Mouse (Mus musculus) midbrain, embryonic 11.5 days (tissue): ENCODE data around the gene Shisa7. TPM values are rescaled to one million over a fixed set of nuclear protein-coding genes. Genes with fewer than 3 reads are reported as not detected.
"Not testable (repeated sequence)": the region's sequence is repeated elsewhere in the genome, so short reads cannot be mapped to it uniquely, and the experiment has no call there.

Source experiments
- ATAC-seq: fragments of 200-750 bp; cut with Nextera tagmentation; 2 replicates; pipeline ENCODE4 v1.8.0; 2017; ENCODE audit warnings: moderate TSS enrichment, moderate library complexity; ENCODE audit not compliant: low FRiP score
- DNase-seq: peaks from one replicate; pipeline ENCODE4 v3.0.0; 2015; ENCODE audit warnings: low spot score; ENCODE audit errors: missing footprints
- H3K27ac ChIP-seq: fragments of 300-500 bp; sonication (generic); 2 replicates; pipeline ENCODE4 v1.5.1; 2014; ENCODE audit warnings: low read depth, low read length
- H3K27me3 ChIP-seq: fragments of 300-500 bp; sonication (generic); 2 replicates; pipeline ENCODE4 v1.6.1; 2014; ENCODE audit warnings: mild to moderate bottlenecking, low read length, moderate library complexity, mixed read lengths; ENCODE audit not compliant: control insufficient read depth, insufficient read depth
- H3K36me3 ChIP-seq: fragments of 300-500 bp; sonication (generic); 2 replicates; pipeline ENCODE4 v1.6.1; 2014; ENCODE audit warnings: mild to moderate bottlenecking, low read length, moderate library complexity, mixed read lengths; ENCODE audit not compliant: control insufficient read depth, insufficient read depth
- H3K4me1 ChIP-seq: fragments of 300-500 bp; sonication (generic); 2 replicates; pipeline ENCODE4 v1.6.1; 2014; ENCODE audit warnings: low read length; ENCODE audit not compliant: control insufficient read depth, insufficient read depth
- H3K4me2 ChIP-seq: fragments of 300-500 bp; sonication (generic); 2 replicates; pipeline ENCODE4 v1.6.1; 2014; ENCODE audit warnings: mild to moderate bottlenecking, moderate library complexity
- H3K4me3 ChIP-seq: fragments of 300-500 bp; sonication (generic); 2 replicates; pipeline ENCODE4 v1.5.1; 2014; ENCODE audit warnings: low read depth, low read length
- H3K9ac ChIP-seq: fragments of 300-500 bp; sonication (generic); 2 replicates; pipeline ENCODE4 v1.6.1; 2014; ENCODE audit warnings: low read length
- H3K9me3 ChIP-seq: fragments of 300-500 bp; sonication (generic); 2 replicates; pipeline ENCODE4 v1.6.1; 2016; ENCODE audit warnings: low read length; ENCODE audit not compliant: control insufficient read depth
- WGBS: fragments of 180-500 bp; shearing (Covaris S2); extraction: QIAGEN DNeasy Blood & Tissue Kit; methylation state at CpG from one replicate; pipeline ENCODE4 v1.1.7; 2014; 5-methylcytosine and 5-hydroxymethylcytosine counted together
- polyA plus RNA-seq: library from polyadenylated mRNA; unstranded; fragments of >200 nt; fragmentation: Nextera tagmentation; extraction: Ambion mirVana; gene quantifications from 2 replicates; pipeline ENCODE4 v1.2.1, GENCODE M21; 2014

Gene Shisa7
- polyA plus RNA-seq, 1 experiment from 2014 or later, result 2.4 TPM

DNA sequence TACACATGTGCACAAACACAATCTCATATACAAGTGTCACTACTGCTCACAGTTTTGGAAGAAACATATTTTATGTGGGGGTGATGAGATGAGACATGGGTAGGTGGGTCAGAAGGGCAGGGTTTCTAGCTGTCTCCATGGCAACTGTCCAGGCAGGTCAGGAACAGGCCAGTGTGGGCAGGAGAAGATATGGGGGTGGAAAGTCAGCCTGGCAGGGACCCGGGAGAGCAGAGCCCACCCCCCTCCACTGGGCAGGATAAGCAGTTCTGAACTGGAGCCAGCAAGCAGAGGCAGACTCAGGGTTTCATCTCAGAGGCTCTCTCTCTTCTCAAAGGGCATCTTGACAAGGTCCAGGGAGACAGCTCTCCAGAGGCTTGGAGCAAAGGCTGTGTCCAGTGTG, 6.9 kb downstream of the Shisa7 start:
- 18% methylated on average over 1 of the region's 1 CpGs for WGBS
- H3K27ac ChIP-seq, result no peak overlapping the region
- H3K9me3 ChIP-seq, result no peaks in the 10 kb centered on the region

DNA sequence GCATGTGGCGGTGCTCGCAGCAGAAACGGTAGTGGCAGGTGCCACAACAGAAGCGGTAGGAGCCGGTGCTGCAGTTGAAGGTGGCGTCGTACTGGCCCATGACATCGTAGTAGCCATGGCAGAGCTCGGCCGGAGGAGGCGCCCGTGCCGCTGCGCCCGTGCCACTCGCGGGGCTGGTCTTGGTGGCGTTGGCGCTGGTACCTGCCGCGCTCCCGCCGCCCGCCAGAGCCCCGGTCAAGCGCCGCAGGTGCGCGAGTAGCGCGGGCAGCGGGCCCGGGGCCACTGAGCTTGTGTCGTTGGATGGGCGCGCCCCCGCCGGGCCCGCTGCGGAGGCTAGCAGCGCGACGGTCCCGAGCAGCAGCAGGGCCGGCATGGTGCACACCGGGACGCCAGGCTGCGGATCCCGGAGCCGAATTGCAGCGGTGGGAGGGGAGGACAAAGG, 8.1 kb downstream of the Shisa7 start:
- DNase-seq (peak; percentile 94), ATAC-seq (peak; percentile 92)
- H3K36me3 ChIP-seq, result no peaks in the 10 kb centered on the region
- H3K4me1 ChIP-seq, result peaks cover 6% of the 10 kb centered on the region; the same call in 1 of the 2 replicates
- H3K4me2 ChIP-seq, result peak overlapping the region; percentile 87
- peak overlapping the region; percentile 53 for H3K4me3 ChIP-seq
- WGBS, result under 1% methylated on average over 51 of the region's 51 CpGs
- peak overlapping the region; percentile 66 for H3K9ac ChIP-seq
- no peak overlapping the region for H3K27ac ChIP-seq
- no peaks in the 10 kb centered on the region for H3K9me3 ChIP-seq
- H3K27me3 ChIP-seq, result peaks cover 21% of the 10 kb centered on the region

More for the DNA sequence above, 6.9 kb downstream of the Shisa7 start:
- Histone ChIP-seq H3K4me1 (peaks cover 6% of the 10 kb centered on the region), H3K4me3 (no peak overlapping the region), H3K9ac (no peak overlapping the region), H3K27me3 (peaks cover 26% of the 10 kb centered on the region), H3K36me3 (no peaks in the 10 kb centered on the region), H3K4me2 (no peak overlapping the region)
- DNase-seq (no peak), ATAC-seq (no peak)

DNA sequence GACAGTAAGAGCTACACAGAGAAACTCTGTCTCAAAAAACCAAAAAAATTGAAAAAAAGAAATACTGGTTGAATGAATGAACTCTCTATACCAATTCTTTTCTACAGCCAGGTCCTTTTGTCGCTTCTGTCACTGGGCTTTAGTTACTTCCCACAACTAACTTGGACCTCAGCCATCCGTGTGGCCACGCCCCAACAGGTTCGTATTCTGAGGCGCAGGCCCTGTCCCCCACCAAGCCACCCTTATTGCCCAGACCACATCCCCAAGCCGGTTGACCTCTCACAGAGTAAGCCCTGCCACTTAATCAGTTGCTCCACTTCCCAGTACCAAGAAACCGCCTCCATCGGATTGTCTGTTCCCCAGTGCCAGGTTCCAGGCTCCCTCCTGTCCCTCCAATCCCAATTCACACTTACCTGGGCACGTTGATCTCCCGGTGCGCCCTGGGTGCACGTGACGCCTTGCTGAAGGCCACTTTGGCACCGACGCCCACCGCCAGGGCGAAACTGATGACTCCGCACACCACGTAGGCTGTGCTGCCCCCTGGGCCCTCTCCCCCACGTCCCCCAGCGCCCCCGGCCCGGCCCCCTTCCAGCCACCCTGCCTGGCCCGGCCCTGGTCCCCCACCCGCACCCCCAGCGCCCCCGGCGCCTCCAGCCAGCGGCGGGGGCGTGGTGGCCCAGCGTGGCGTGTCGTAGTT, 8.7 kb downstream of the Shisa7 start:
- peaks cover 21% of the 10 kb centered on the region for H3K27me3 ChIP-seq
- DNase-seq, result peak; percentile 86

DNA sequence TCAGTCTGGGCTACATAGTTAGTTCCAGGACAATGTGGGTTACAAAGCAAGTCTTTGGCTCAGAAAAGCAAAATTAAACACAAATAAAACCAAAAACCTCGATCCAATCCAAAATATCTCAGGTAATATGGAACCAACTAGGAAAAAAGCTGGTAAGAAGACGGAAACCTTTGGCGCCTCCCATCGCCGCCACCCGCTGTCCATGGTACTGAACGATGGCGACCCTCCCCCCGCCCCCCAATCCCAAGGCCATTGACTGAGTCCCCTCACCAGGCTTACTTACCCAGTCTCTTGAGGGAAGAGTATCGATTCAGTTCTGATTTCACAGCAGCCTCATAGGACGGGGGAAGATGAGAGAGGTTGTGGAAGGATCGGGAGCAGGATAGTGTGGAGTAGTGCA, 14.0 kb downstream of the Shisa7 start:
- 11% methylated on average over 12 of the region's 12 CpGs for WGBS
- no peak overlapping the region for H3K4me2 ChIP-seq
- peaks cover 5% of the 10 kb centered on the region; the same call in 1 of the 2 replicates for H3K27me3 ChIP-seq
- H3K4me3 ChIP-seq, result no peak overlapping the region
- no peaks in the 10 kb centered on the region for H3K36me3 ChIP-seq
- H3K9ac ChIP-seq, result no peak overlapping the region
- no peaks in the 10 kb centered on the region for H3K9me3 ChIP-seq
- no peak overlapping the region for H3K27ac ChIP-seq
- no peaks in the 10 kb centered on the region for H3K4me1 ChIP-seq
- DNase-seq (peak; percentile 81), ATAC-seq (peak; percentile 45; the same call in 1 of the 2 replicates)

More for the DNA sequence above, 8.7 kb downstream of the Shisa7 start:
- Histone ChIP-seq H3K27ac (no peak overlapping the region), H3K36me3 (no peaks in the 10 kb centered on the region), H3K9ac (peak overlapping the region; percentile 66), H3K4me3 (peak overlapping the region; percentile 53), H3K9me3 (no peaks in the 10 kb centered on the region), H3K4me1 (peaks cover 6% of the 10 kb centered on the region; the same call in 1 of the 2 replicates), H3K4me2 (peak overlapping the region; percentile 87)
- 5% methylated on average over 32 of the region's 34 CpGs for WGBS
- peak; percentile 71 for ATAC-seq

DNA sequence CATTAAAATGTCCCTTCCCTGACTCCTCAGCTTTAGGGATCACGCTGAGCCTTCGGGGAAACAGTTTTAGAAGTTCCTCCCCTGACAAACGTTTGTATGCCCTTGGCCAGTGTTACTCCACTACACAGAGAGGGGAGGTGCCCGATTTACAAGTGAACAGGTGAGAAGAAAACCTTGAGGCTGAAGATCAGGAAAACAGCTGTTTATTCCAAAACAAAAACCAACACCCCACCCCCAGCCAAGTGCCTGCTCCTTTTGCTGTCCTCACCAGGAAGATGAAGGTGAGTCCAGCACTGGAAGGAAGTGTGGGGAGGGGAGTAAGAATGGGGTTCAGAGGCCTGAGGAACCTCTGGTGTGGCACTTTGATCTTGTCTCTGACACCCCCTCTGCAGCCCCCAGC, 19.1 kb downstream of the Shisa7 start:
- ATAC-seq (no peak), DNase-seq (no peak)
- Histone ChIP-seq H3K36me3 (no peaks in the 10 kb centered on the region), H3K9me3 (no peaks in the 10 kb centered on the region), H3K4me3 (no peak overlapping the region), H3K9ac (no peak overlapping the region), H3K4me1 (no peaks in the 10 kb centered on the region), H3K27me3 (no peaks in the 10 kb centered on the region), H3K4me2 (no peak overlapping the region), H3K27ac (no peak overlapping the region)
- WGBS, result 50% methylated on average over 4 of the region's 4 CpGs

DNA sequence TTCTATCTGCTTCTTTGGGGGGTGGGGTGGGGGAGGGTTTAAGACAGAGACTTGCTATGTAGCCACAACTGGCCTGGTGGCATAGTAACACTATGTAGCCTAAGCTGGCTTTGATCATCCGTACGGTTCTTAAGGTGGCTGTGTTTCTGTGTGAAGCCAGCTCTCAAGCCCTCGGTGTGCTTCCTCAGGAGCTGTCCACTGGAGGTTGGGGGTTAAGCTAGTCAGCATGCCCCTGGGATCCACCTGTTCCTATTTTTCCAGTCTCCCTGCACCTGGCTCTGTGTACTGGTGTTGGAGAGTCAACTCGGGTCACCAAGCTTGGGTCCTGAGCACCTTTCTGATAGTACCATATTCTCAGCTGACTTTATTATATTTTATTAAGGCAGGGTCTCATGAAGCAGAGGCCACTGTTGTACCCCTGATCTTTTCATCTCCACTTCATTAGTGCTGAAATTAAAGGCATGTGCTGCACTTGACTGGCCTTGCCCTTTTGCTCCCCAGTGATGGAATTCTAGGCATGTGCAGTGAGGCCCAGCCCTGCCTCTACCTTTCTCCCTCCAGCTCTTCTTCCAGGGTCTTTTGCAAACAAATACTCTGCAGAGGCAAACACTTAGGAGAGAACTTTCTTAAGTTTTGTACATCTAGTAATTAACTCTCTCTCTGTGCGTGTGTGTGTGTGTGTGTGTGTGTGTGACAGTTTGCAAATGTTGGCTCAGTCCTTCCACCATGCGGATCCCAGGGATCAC, 22.2 kb downstream of the Shisa7 start:
- no peak overlapping the region for H3K4me2 ChIP-seq
- H3K9ac ChIP-seq, result no peak overlapping the region
- no peaks in the 10 kb centered on the region for H3K36me3 ChIP-seq
- no peak overlapping the region for H3K4me3 ChIP-seq
- no peak for DNase-seq
- WGBS, result 75% methylated on average over 6 of the region's 6 CpGs
- no peaks in the 10 kb centered on the region for H3K27me3 ChIP-seq
- no peak for ATAC-seq
- no peak overlapping the region for H3K27ac ChIP-seq
- H3K4me1 ChIP-seq, result no peaks in the 10 kb centered on the region
- H3K9me3 ChIP-seq, result no peaks in the 10 kb centered on the region

DNA sequence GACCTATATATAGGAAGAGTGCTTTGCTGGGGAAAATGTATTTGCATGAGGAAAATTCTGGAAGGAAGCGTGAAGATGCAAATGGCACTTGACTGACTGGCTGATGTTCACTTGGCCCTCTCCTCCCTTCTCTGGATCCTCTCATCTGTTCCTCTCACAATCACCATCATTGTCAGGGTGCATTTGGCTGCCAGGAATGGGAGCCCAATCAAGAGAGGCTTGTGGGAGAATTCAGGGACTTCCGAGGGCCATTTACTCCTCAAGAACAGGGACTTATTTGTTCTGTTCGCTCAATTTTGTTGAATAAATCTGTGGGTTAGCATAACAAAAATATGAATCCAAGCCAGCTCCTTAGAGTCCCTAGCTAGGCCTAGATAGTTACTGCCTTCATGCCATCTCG, 22.8 kb downstream of the Shisa7 start:
- ATAC-seq, result no peak
- Histone ChIP-seq H3K4me3 (no peak overlapping the region), H3K27me3 (no peaks in the 10 kb centered on the region), H3K36me3 (no peaks in the 10 kb centered on the region), H3K4me2 (no peak overlapping the region), H3K4me1 (no peaks in the 10 kb centered on the region), H3K27ac (no peak overlapping the region), H3K9ac (no peak overlapping the region), H3K9me3 (no peaks in the 10 kb centered on the region)
- no peak for DNase-seq
- WGBS, result 75% methylated on average over 4 of the region's 4 CpGs

DNA sequence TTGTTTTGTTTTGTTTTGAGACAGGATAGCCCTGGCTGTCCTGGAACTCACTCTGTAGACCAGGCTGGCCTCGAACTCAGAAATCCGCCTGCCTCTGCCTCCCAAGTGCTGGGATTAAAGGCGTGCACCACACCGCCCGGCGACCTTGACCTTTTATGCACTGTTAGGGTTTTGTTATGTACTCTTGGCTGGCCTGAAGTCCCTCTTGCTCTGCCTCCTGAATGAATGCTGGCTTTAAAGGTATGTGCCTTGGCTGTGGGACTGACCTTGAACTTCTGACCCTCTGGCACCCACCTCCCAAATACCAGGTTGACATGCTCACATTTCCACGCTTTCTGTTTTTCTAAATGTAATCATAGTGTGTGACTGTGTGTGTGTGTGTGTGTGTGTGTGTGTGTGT, 23.6 kb downstream of the Shisa7 start:
- H3K4me2 ChIP-seq, H3K9ac ChIP-seq, H3K36me3 ChIP-seq, H3K27me3 ChIP-seq, ATAC-seq, H3K27ac ChIP-seq, H3K4me1 ChIP-seq, H3K9me3 ChIP-seq, DNase-seq, H3K4me3 ChIP-seq: not testable (repeated sequence)
- WGBS, result 93% methylated on average over 7 of the region's 7 CpGs

DNA sequence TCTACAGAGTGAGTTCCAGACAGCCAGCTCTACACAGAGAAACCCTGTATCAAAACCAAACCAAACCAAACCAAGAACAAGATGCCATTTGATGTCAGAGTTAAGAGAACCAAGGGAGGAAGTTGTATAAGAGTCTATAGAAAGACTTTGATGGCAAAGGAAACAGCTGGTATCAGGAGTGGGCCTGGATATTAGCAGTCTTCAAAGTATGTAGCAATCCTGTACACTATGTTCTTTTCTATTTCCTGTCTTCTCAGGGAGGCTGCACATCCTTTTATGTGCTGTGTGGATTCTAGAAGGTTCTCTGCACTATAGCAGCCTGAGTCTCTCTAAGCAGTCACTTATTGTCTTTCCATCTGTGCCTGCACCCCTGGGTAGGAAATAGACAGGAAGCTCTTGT, 27.9 kb downstream of the Shisa7 start:
- DNase-seq (no peak), ATAC-seq (no peak)
- Histone ChIP-seq H3K4me3 (no peak overlapping the region), H3K27me3 (no peaks in the 10 kb centered on the region), H3K4me2 (no peak overlapping the region), H3K36me3 (no peaks in the 10 kb centered on the region), H3K9ac (no peak overlapping the region), H3K27ac (no peak overlapping the region), H3K4me1 (peaks cover 6% of the 10 kb centered on the region), H3K9me3 (no peaks in the 10 kb centered on the region)
